Mouse (Mus musculus) G1E (cell line): ENCODE results near the gene Sept4. TPM values are rescaled to one million over a fixed set of nuclear protein-coding genes. Genes with fewer than 3 reads are reported as not detected.

Source experiments
- ATAC-seq: 2 replicates; pipeline ENCODE4 v1.8.0; 2016; ENCODE audit warnings: mild to moderate bottlenecking; ENCODE audit not compliant: insufficient number of reproducible peaks, poor library complexity, low FRiP score, severe bottlenecking; ENCODE audit errors: extremely low read depth
- DNase-seq: peaks from one replicate; pipeline ENCODE4 v3.0.0; 2012; ENCODE audit warnings: low spot score
- H3K27me3 ChIP-seq: 2 replicates; pipeline ENCODE4 v1.6.1; 2012; ENCODE audit warnings: mild to moderate bottlenecking, low read length, inconsistent platforms; ENCODE audit not compliant: insufficient read depth
- H3K36me3 ChIP-seq: replicated peaks from 2 replicates; pipeline ENCODE3; 2012; ENCODE audit warnings: mild to moderate bottlenecking, inconsistent platforms
- H3K4me1 ChIP-seq: 2 replicates; pipeline ENCODE4 v1.6.1; 2012; ENCODE audit warnings: low read depth, low read length, inconsistent platforms, mixed read lengths; ENCODE audit not compliant: insufficient read depth
- H3K4me3 ChIP-seq: 2 replicates; pipeline ENCODE4 v1.5.1; 2012; ENCODE audit warnings: low read depth, mild to moderate bottlenecking, inconsistent platforms, low read length, moderate library complexity, mixed read lengths
- H3K9me3 ChIP-seq: replicated peaks from 2 replicates; pipeline ENCODE4 v1.6.1; 2012; ENCODE audit warnings: inconsistent platforms
- CTCF ChIP-seq: IDR thresholded peaks from 2 replicates; pipeline ENCODE4 v1.5.1; 2012; ENCODE audit warnings: low read depth, low read length, inconsistent platforms, mixed read lengths
- GATA1 ChIP-seq: IDR thresholded peaks from 2 replicates; pipeline ENCODE4 v1.6.1; 2012; ENCODE audit warnings: borderline replicate concordance, low read length, inconsistent platforms, mixed read lengths
- GATA2 ChIP-seq: IDR thresholded peaks from 2 replicates; pipeline ENCODE4 v1.6.1; 2012; ENCODE audit warnings: low read depth, low read length, inconsistent platforms, borderline replicate concordance
- POLR2AphosphoS5 ChIP-seq: IDR thresholded peaks from 2 replicates; pipeline ENCODE4 v1.6.1; 2012; ENCODE audit warnings: low read depth, low read length, inconsistent platforms; ENCODE audit not compliant: insufficient replicate concordance
- TAL1 ChIP-seq: conservative IDR thresholded peaks from 2 replicates; pipeline ENCODE4 v1.6.1; 2012; ENCODE audit warnings: low read depth, low read length, inconsistent platforms, mixed read lengths
- polyA plus RNA-seq: library from polyadenylated mRNA; stranded (reverse); fragments of >175 nt; gene quantifications from 2 replicates; pipeline ENCODE4 v1.2.3, GENCODE M21; 2012
- total RNA-seq, 2 experiments: library from RNA; stranded (forward) in 1 of 2; stranded (reverse) in 1 of 2; fragments of 200-1000 nt in 1 of 2; fragments of >200 nt in 1 of 2; fragmentation: Nextera tagmentation in 1 of 2; gene quantifications; 2 replicates each; pipeline ENCODE4 v1.2.3; 2014 to 2017

The Sept4 gene
- total and polyA plus RNA-seq, 3 experiments: 0.91 to 2.6 TPM; not detected in 1

DNA sequence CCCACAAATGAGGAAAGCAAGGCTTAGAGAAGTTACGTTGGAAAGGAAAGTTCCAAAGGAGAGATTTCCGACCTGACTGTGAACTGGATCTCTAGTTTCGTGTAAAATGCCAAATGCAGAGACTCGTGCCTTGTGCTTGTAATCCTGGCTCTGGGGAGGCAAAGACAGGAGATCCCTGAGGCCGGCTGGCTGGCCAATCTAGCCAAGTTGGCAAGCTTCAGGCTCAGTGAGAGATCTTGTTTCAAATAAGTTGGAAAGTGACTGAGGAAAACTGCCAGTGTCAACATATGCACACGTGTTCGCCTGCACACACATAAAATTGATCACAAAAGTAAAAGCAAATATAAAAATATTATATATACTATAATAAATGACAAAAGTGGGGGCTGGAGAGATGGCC, 40.6 kb downstream of the Sept4 start:
- H3K36me3 ChIP-seq: peaks cover 90% of the 10 kb centered on the region
- H3K4me3 ChIP-seq: no peak overlapping the region
- ATAC-seq: no peak
- H3K9me3 ChIP-seq: no peaks in the 10 kb centered on the region
- TF ChIP-seq TAL1 (no peak), POLR2AphosphoS5 (no peak), CTCF (no peak), GATA1 (no peak), GATA2 (no peak)
- H3K4me1 ChIP-seq: no peaks in the 10 kb centered on the region
- no peak for DNase-seq
- no peaks in the 10 kb centered on the region for H3K27me3 ChIP-seq

DNA sequence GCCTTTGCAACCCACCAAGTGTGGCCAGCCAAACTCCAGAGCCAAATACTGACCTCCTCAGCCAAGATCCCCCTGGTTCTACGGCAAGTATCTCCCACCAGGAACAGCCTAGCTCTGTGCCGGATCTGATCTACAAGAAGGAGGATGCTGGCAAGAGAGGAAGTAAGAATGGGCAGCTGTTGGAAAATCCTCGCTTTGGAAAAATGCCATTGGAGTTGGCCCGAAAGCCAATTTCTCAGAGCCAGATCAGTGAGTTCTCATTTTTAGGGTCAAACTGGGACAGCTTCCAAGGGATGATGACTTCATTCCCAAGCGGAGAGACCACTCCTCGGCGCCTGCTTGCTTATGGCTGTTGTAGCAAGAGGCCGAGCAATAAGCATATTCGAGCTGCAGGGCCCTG, 42.8 kb downstream of the Sept4 start:
- H3K27me3 ChIP-seq: no peaks in the 10 kb centered on the region
- H3K9me3 ChIP-seq: no peaks in the 10 kb centered on the region
- ATAC-seq (no peak), DNase-seq (no peak)
- peaks cover 90% of the 10 kb centered on the region for H3K36me3 ChIP-seq
- TF ChIP-seq POLR2AphosphoS5 (no peak), TAL1 (no peak), GATA1 (no peak), CTCF (no peak), GATA2 (no peak)
- H3K4me1 ChIP-seq: no peaks in the 10 kb centered on the region
- no peak overlapping the region for H3K4me3 ChIP-seq

DNA sequence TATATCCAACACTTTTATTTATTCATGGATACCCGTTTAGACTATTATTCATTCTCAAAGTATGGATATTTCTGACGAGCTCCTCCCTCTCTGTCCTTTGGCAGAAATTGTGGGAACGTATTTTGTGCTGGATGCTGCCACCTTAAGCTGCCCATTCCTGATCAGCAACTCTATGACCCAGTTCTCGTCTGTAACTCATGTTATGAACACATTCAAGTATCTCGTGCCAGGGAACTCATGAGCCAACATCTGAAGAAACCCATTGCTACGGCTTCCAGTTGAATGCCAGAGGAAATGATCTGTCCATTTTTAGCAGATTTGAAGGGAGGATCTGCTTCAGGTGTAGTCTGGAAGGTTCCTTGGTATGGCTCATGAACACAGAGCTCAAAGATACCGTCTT, 45.3 kb downstream of the Sept4 start:
- H3K4me3 ChIP-seq: no peak overlapping the region
- H3K4me1 ChIP-seq: peaks cover 3% of the 10 kb centered on the region
- H3K36me3 ChIP-seq: peaks cover 86% of the 10 kb centered on the region
- H3K27me3 ChIP-seq: no peaks in the 10 kb centered on the region
- TF ChIP-seq GATA2 (no peak), TAL1 (no peak), CTCF (no peak), GATA1 (no peak), POLR2AphosphoS5 (no peak)
- DNase-seq: no peak
- no peak for ATAC-seq
- peaks cover 6% of the 10 kb centered on the region for H3K9me3 ChIP-seq

DNA sequence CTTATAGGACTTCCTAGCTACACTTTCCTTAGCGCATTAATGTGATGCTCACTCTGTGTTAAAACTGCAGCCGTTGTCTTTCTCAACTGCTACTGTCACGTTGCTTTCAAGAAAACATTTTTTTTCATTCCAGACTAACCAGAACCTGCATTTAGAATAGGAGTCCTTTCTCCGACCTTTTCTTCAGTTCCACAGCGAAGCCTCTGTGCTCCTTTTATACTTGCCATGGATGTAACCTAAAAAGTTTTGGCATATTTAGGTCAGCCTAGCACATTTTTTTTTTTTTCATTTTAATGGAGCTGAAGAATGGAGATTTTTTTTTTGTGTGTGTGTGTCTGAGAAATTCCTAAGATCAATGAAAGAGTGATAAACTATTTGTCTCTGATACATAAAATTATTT, 46.8 kb downstream of the Sept4 start:
- ATAC-seq (no peak), DNase-seq (no peak)
- Histone ChIP-seq H3K4me1 (peaks cover 3% of the 10 kb centered on the region), H3K27me3 (no peaks in the 10 kb centered on the region), H3K36me3 (peaks cover 75% of the 10 kb centered on the region), H3K9me3 (peaks cover 6% of the 10 kb centered on the region), H3K4me3 (no peak overlapping the region)
- TF ChIP-seq TAL1 (no peak), GATA2 (no peak), POLR2AphosphoS5 (no peak), CTCF (no peak), GATA1 (no peak)

DNA sequence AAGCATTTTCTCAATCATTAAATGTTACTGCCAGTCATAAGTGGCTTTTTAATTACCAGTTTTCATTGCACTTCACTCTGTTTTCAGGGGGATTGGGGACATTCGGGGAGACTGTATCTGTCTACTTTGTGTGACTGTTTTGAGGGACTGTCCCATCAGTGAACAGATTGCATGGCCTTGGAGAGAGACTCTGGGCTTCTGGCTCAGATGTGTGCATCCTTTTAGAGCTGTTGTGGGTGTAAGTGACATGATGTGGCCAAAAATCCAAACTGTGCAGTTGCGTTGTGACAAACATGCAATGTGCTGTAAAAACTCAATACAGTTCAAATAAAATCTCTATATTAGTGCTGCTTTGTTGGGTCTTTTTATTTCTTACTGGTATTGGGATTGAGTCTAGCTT, 47.2 kb downstream of the Sept4 start:
- ATAC-seq (no peak), DNase-seq (no peak)
- peaks cover 6% of the 10 kb centered on the region for H3K9me3 ChIP-seq
- no peak overlapping the region for H3K4me3 ChIP-seq
- TF ChIP-seq CTCF: no peak
- TF ChIP-seq TAL1: no peak
- TF ChIP-seq GATA1: no peak
- no peak for TF ChIP-seq POLR2AphosphoS5
- no peak for TF ChIP-seq GATA2
- H3K36me3 ChIP-seq: peaks cover 71% of the 10 kb centered on the region
- H3K4me1 ChIP-seq: peaks cover 5% of the 10 kb centered on the region
- H3K27me3 ChIP-seq: no peaks in the 10 kb centered on the region

DNA sequence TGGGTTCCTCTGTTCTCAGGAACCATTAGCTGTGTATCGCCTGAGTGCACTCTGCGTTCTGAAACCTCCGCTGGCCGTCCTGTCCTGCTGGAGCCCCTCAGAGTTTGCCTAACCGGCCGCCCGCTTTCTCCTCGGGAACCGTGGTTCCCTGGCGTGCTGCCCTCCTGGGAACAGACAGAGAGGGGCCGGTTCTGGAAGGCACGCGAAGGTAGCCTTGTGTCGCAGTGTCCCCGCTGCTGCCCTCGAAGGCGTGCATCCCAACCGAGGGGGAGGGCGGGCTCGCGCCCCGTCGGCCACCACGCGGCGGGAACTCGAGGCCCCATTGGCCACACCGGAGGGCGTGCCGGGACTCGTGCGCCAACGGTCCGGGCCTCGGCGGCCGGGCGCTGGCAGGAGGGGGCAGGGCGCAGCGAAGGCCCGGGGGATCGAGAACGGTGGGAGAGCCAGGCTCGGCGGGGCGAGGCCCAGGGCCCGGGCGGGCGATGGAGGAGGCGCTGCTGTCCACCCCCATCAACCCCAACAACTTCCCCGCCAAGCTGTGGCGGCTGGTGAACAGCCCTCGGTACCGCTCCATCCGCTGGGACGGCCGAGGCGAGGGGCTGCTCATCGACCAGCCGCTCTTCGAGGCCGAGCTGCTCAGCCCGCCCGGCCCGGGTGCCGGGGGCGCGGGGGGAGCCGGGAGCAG, 48.2 kb downstream of the Sept4 start, which contains the start of gene Hsf5:
TSS of gene Hsf5 (plus strand) at position 375 of the 685 bp plus-strand sequence.
- Histone ChIP-seq H3K4me3 (no peak within 1 kb of the TSS), H3K9me3 (peaks cover 6% of the 10 kb centered on the region), H3K4me1 (peaks cover 5% of the 10 kb centered on the region), H3K36me3 (peaks cover 61% of the 10 kb centered on the region), H3K27me3 (no peaks in the 10 kb centered on the region)
- no peak for DNase-seq
- no peak for ATAC-seq
- no peak for TF ChIP-seq POLR2AphosphoS5
- no peak for TF ChIP-seq GATA2
- no peak for TF ChIP-seq CTCF
- TF ChIP-seq GATA1: no peak
- no peak for TF ChIP-seq TAL1

DNA sequence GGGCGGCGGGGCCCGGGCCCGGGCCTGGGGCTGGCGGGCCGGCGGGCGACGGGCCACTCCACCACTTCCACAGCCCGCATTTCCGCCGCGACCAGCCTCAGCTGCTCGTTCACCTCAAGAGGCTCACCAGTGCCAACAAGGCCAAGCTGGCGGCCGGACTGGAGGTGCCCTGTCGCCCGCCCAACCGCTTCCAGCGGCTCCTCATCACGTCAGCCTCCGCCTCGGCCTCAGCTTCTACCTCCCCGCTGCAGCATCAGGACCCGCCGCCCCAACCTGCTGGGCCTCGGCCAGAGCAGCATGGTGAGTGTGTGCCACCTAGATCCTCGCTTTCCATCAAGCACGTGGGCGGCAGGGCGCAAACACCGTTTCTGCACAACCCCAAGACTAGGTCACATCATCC, 48.9 kb downstream of the Sept4 start:
- Histone ChIP-seq H3K27me3 (no peaks in the 10 kb centered on the region), H3K9me3 (peaks cover 6% of the 10 kb centered on the region), H3K4me3 (no peak overlapping the region), H3K4me1 (peaks cover 5% of the 10 kb centered on the region), H3K36me3 (peaks cover 55% of the 10 kb centered on the region)
- TF ChIP-seq GATA2 (no peak), TAL1 (no peak), CTCF (no peak), GATA1 (no peak), POLR2AphosphoS5 (no peak)
- DNase-seq (no peak), ATAC-seq (no peak)
